Mouse (Mus musculus) bone marrow, adult 2 months (tissue): ENCODE measurements around the gene Ipo8.

Experiments
- CTCF ChIP-seq: fragments of 200-500 bp; IDR thresholded peaks from 2 replicates; pipeline ENCODE4 v1.5.1; 2011; ENCODE audit warnings: low read length, control low read depth; ENCODE audit not compliant: control insufficient read depth, insufficient read depth
- POLR2A ChIP-seq: fragments of 200-500 bp; IDR thresholded peaks from 2 replicates; pipeline ENCODE4 v1.6.1; 2011; ENCODE audit warnings: low read depth, mild to moderate bottlenecking, control low read depth, low read length, borderline replicate concordance; ENCODE audit not compliant: control insufficient read depth

- TF ChIP-seq CTCF (no peak), POLR2A (no peak)
These were observed 20.1 kb downstream of the Ipo8 start for GRCm38 (mm10) chr6:148811117-148811516.
